Mouse (Mus musculus): ENCODE measurements around the gene Myt1l.

Myt1l gene

GRCm38 (mm10) chr12:29569311-29569710 lies 41.1 kb downstream of the Myt1l start:
- no peak for DNase-seq (ENCODE audit: low read depth, low spot score)

DNA sequence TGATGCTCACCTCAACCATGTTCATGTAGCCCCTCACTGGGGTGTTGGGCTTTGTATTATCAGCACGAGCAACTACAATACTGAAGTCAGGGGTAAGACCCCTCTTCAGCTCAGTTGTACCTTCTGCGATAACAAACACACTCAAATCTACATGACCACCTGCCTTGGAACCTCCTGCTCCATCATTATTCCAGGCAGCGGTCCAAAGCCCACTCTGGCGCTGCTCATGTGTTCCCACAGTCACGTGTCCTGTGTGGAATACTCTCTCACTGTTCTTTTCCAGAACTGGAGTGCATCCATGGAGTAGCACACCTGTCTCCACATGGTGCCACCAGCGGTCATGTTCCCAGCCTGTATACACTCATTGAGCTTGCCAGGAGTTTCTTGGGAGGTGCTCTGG lies 42.2 kb downstream of the Myt1l start:
- no peak for DNase-seq (ENCODE audit: low read depth, low spot score)

DNA sequence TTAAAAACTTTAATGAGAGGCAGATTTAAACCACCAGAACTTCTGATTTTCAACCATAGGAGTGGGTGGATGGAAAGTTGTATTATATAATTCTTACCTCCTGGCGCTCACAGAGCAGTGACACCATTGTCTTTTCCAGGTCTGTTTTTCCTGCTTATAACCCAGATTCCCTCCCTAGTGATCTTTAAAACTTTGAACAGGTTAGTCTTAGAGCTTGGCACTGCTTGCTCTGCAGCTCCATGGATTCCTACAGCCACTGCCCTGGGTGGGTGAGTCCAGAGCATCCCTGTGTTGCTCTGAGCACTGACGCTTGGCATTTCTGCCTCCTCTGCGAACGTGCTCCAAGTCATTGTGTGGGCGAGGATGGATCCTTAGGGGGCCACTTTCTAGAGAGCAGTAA lies 43.4 kb downstream of the Myt1l start:
- DNase-seq (ENCODE audit: low read depth, low spot score) = no peak

DNA sequence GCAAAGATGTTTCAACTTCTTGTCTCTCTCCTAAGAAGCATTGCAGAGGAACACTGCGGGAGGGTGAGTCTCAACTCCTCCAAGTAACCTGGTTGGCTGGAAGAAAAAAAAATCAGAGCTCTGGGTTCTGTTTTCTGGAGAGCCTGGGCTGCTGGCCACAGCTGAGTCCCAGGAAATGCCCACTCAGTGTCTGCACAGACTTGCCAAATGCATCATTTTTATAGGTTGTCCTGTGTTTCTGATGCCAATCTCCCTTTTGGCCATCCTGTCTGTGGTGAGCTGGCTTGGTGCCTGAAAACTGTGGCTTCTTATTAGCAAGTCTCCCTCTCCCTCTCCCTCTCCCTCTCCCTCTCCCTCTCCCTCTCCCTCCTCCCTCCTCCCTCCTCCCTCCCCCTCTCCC lies 65.6 kb downstream of the Myt1l start:
- DNase-seq (ENCODE audit: low read depth, low spot score) = no peak

- no peak for DNase-seq (ENCODE audit: low read depth, low spot score)
These were observed 71.7 kb downstream of the Myt1l start for GRCm38 (mm10) chr12:29599916-29600315.

DNA sequence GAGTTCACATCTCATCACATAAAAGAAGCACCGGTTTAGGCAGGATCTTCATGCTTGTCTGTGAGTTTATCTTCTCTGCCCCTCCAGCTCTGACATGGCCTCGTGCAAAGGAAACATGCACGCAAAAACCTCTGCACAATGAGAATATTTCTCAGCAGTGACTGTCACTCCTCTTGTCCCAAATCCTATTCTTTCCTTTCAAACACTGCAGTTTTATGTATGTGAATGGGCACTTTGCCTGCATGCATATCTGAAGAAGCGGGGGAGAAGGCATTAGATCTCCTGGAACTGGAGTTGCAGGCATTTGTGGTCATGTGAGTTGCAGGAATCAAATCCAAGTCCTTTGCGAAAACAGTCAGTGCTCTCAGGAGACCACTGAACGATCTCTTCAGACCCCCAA lies 73.0 kb downstream of the Myt1l start:
- no peak for DNase-seq (ENCODE audit: low read depth, low spot score)

DNA sequence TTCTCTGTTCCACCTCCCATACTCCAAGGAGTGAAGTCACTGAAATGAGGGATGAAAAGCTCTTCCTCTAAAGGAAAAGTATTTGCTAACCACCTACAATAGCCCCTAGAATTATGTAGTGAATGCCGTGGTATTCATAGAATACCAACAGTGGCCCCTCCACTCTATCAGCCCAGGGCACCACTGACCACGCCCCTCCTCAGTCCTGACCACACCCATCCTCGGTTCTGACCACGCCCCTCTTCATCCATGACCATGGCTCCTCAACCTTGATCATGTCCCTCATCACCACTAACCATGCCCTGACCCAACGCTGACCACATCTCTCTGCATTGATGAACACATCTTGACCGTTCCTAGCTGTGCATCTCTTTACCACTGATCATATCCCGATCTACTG lies 76.5 kb downstream of the Myt1l start:
- DNase-seq (ENCODE audit: low read depth, low spot score) = no peak

- DNase-seq (ENCODE audit: low read depth, low spot score) = no peak
These were observed 76.9 kb downstream of the Myt1l start for GRCm38 (mm10) chr12:29605124-29605523.

DNA sequence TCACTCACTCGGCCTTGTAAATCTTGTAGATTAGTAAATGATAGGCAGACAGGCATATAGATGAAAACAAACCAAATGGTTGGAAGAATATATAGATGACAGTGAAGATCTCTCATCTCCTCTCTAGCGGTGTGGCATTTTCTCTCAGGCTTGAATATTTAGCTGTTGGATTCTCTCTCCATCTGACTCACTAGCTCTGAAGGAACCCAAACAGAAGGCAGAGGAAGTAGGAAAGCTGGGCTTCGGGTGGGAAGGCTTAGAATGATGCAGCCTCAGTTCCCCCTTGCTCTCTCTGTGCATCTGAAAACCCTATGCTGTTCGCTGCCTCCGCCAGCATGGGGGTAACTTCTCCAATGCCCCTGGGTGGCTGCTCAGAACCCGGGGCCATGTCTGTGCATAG lies 78.0 kb downstream of the Myt1l start:
- no peak for DNase-seq (ENCODE audit: low read depth, low spot score)

DNA sequence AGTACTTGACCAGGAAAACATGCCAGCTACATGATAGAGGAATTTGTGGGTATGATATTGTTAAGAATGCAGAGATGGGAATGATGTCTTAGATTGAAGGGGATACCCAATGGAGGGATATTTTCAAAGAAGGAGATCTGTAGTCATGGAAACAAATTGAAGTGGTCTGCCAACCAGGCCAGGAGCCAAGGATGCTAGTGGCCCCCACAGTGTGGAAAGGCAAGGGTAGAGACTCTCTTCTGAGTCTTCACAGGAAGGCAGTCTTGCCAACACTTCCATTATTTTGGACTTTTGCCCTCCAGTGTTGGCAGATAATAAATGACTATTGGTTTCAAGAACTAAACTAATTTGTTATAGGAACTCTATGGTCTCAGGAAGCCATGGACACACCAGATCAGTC lies 89.6 kb downstream of the Myt1l start:
- DNase-seq (ENCODE audit: low read depth, low spot score) = no peak

- DNase-seq (ENCODE audit: low read depth, low spot score) = no peak
These were observed 93.3 kb downstream of the Myt1l start for GRCm38 (mm10) chr12:29621530-29621929.

DNA sequence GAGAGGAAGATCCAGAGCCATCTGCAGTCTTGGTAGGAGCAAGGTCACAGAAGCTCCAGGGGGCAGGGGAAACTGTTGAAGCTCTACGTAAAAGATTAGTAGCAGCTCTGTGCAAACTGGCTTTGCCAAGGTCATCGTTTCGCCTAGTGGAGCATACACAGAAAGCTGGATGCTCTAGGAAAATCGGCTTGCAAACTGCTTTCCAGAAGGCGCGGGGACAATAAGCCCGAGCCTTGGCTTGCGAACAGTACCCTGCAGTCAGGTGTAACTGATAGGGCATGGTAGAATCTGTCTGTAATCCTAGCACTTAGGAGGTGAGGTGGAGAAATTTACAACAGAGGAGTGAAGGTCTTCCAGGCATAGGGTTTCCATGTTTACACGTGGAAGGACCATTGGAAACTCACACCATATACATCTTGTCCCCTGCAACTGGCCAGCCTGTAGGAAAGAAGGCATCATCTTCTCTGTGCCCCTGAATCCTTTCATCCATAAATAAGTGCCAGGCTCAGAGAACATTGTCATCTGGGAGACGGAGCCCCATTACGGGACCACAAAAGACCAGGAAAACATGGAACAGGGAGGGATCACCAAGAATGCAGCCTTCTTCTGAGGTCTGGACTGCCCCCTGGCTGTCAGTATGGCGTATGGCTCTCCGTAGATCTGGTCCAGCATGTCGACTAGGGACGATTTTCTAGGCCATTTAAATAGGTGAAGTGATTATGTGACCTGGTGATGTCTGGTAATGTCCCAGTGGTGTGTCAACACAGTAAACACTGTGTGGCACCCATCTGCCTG lies 100.0 kb downstream of the Myt1l start:
- no peak for DNase-seq (ENCODE audit: low read depth, low spot score)

- no peak for DNase-seq (ENCODE audit: low read depth, low spot score)
These were observed 101.8 kb downstream of the Myt1l start for GRCm38 (mm10) chr12:29629875-29630538.

GRCm38 (mm10) chr12:29634509-29634908 lies 106.3 kb downstream of the Myt1l start:
- DNase-seq (ENCODE audit: low read depth, low spot score) = no peak

DNA sequence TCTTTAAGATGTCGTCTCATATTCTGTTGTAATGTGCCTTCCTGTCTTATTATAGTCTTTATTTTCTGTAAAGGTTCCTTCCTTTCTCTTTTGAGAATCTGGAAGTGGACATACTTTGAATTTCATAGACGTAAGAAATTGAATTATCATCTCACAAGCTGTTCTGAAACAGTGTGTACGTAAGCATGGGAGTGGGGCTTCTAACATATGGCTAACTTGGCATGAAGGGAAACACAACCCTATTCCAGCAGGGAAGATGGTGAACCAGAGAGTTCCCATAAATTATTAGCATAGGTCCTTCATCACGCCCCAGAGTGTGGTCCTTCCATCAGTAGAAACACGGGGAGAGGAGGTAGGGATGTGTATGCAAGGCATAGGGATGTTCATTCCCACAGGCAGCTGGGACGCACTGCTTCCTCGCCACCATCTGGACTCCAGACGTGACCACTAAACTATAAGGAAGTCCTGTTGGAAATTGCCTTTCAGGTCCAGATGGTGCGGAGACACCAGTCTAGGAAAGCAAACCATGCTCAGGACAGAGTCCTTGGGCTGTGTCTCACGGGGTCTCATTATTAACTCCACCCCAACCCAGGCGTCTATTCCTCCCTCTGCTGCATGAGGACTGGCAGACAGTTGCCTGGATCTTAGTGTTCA lies 111.5 kb downstream of the Myt1l start:
- no peak for DNase-seq (ENCODE audit: low read depth, low spot score)

DNA sequence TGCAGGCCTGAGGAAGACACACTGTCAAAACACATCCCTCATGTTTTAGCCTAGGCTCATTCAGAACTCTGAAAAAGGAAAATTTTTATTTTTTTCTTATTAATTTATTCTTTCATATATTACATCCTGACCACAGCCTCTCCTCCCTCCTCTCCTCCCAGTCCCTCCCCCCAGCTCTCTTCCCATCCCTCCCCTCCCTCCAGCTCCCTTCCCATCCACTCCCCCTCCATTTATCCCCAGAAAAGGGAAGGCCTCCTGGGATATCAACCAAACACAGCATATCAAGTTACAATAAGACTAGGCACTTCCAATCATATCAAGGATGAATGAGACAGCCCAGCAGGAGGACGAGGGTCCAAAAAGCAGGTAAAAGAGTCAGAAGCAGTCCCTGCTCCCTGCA lies 112.0 kb downstream of the Myt1l start:
- DNase-seq (ENCODE audit: low read depth, low spot score) = no peak

- DNase-seq (ENCODE audit: low read depth, low spot score) = no peak
These were observed 114.7 kb downstream of the Myt1l start for GRCm38 (mm10) chr12:29642915-29643314.

DNA sequence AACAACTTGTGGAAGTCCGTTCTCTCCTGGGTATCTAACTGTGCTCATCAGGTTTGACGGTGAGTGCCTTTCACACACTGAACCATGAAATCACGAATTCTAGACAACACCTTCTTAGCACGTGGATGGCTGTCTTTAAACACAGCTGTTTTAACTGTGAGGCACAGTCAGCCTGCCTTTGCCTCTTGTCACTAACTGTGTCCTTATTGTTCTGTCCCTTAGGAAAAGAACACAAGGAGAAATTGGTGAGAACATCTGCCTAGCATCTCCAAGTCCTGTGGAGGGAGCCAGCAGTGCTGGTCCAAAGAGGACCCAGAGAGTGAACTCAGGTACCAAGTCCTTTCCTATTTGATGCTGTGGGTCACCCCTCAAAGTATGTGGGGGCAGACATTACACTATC lies 115.9 kb downstream of the Myt1l start:
- DNase-seq (ENCODE audit: low read depth, low spot score) = no peak

GRCm38 (mm10) chr12:29644721-29645120 lies 116.5 kb downstream of the Myt1l start:
- no peak for DNase-seq (ENCODE audit: low read depth, low spot score)

- DNase-seq (ENCODE audit: low read depth, low spot score) = no peak
These were observed 121.4 kb downstream of the Myt1l start for GRCm38 (mm10) chr12:29649510-29650152.

- DNase-seq (ENCODE audit: low read depth, low spot score) = no peak
These were observed 124.3 kb downstream of the Myt1l start for GRCm38 (mm10) chr12:29652516-29652915.

GRCm38 (mm10) chr12:29655197-29655632 lies 127.0 kb downstream of the Myt1l start:
- no peak for DNase-seq (ENCODE audit: low read depth, low spot score)

Data from WW6 (cell line).